Mouse (Mus musculus) spleen, adult 18-20 months (tissue): ENCODE data around the gene Nphp4.

Experiments used
- DNase-seq, 2 experiments: peaks; one replicate each; pipeline ENCODE4 v3.0.0; 2022; ENCODE audit warnings: mixed read lengths in 2 of 2

Gene Nphp4

DNA sequence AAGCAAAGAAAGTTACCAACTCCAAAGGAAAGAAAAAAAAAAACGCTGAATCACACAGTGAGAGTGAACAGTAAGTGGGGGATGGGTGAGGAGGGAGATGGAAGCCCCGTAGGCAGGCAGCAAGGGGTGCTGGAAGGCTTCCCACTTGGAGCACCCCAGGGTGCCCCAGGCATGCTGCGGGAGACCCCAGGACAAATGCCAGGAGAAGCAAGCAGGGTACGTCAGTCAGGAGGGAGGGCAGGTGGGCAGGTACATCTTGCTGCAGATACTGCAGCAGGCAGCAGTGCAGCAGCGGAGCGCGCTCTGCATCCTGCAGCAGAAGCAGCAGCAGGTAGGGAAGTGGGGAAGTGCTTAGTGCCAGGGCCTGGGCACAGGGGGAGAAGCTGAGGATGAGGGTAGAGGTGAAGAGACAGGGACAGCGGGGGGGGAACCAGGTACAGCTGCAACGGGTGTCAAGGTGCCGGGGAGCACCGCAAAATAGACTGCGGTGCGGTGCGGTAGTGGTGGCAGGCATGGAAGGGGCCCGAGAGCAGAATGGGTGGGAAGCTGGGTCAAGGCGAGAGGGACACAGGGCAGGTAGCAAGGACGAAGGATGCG, at the start of gene Nphp4:
Gene Nphp4 (plus strand): TSS at position 280 of the 597 bp plus-strand sequence.
- DNase-seq: peak; percentile 7 to 8

DNA sequence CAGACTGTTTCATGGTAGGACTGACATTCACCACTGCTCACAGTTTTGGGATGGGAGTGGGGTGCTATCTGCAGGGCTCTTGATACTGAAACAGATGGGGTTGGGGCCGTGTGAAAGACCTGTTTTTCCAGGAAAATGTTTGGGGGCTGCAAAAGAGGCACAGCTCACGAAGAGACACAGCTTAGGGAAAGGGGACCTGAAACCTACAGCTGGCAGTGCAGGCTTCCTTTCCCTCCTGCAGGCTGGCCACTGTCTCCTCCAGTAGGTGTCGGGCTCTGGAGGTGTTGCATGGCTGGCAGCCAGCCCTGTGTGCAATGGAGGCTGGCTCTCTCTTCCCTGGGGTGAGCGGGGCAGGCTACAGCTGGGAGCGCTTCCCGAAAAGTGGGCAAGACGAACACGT, 48.2 kb upstream of the Nphp4 start:
- DNase-seq: peak in 1 of 2 experiments; percentile 22

- peak in 1 of 2 experiments; percentile 45 for DNase-seq
Observed at GRCm38 (mm10) chr4:152432308-152432707, 44.2 kb upstream of the Nphp4 start.

GRCm38 (mm10) chr4:152434836-152435235, 41.7 kb upstream of the Nphp4 start:
- DNase-seq: peak; percentile 38 to 72

- peak; percentile 29 to 68 for DNase-seq
Observed at GRCm38 (mm10) chr4:152435255-152435654, 41.3 kb upstream of the Nphp4 start.

- no peak for DNase-seq
Observed at GRCm38 (mm10) chr4:152440882-152441281, 35.6 kb upstream of the Nphp4 start.

DNA sequence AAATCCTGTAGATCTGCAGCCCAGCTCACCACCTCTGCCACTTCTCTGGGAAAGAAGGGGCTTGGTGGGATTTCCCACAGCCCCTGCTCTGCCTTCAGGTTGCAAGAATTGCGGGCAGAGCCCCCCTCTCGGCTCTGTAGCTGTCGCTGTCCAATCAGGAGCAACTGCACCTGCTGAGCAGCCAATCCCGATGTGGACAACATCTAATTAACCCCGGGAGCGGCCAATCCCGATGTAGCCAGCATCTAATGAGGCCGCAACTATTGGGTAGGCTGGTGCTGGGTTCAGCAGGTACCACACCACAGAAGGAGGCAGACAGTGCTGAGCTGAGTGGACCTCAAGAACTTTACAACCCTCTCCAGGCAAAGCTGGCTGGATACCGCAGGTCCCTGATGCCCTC, 35.0 kb upstream of the Nphp4 start:
- no peak for DNase-seq

GRCm38 (mm10) chr4:152446178-152446577, 30.3 kb upstream of the Nphp4 start:
- DNase-seq: peak; percentile 60 to 64

GRCm38 (mm10) chr4:152447731-152448665, 28.5 kb upstream of the Nphp4 start:
- no peak for DNase-seq

DNA sequence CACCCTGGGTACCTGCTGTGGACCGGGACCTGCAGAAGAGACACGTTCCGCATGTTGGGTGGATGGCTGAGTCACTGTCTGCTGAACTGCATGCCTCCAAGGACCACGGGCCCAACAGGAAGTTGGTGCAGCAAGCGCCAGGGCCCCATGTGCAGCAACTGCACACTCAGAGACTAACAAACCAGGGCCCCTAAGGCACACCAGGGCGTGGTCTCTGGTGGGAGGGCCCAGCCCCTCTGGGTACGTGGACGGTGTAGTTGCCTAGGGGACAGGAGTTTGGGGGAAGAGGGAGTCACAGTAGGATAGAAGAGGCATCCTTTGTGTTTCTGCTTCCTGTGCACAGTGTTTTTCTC, 27.9 kb upstream of the Nphp4 start:
- DNase-seq: peak; percentile 65

DNA sequence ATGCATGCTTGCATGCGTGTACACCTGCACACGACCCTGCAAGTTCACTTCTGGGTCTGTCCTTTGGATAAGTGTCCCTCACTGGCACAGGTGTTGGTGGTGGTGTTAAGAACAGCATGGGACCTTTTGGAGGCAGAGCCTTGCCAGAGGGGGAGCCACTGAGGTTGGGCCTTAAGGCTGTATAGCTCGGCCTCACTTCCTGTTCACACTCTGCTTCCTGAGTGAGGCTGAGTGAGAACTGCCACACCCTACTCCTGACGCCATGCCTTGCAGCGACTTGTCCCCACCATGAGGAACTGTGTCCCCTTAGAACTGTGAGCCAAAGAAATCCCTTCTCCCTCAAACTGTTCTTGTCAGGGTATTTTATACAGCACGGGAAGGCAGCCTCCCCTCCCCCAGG, 25.1 kb upstream of the Nphp4 start:
- no peak for DNase-seq

- DNase-seq: no peak
Observed at GRCm38 (mm10) chr4:152453079-152453478, 23.4 kb upstream of the Nphp4 start.

GRCm38 (mm10) chr4:152454153-152454552, 22.4 kb upstream of the Nphp4 start:
- DNase-seq: no peak

DNA sequence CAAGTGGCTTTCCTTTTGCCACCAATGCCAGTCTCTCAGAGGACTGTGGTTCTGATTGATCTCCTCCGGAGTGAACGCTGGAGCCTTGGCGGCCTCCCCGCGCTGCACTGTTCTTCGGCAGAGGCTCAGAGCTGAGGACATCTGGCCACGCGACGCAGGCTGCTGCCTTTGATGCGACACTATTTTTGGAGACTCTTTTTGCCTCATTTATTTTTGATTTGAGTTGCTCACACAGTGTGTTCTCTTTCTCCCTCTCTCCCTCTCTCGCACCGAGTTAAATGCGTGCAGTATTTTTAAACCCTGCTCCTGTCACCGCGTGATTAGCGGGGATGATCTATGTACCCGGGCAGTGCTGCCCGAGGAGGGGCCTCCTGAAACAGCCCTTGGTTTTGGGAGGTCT, 19.9 kb upstream of the Nphp4 start:
- no peak for DNase-seq

GRCm38 (mm10) chr4:152457673-152458072, 18.8 kb upstream of the Nphp4 start:
- DNase-seq: no peak

- no peak for DNase-seq
Observed at GRCm38 (mm10) chr4:152462516-152462915, 14.0 kb upstream of the Nphp4 start.

DNA sequence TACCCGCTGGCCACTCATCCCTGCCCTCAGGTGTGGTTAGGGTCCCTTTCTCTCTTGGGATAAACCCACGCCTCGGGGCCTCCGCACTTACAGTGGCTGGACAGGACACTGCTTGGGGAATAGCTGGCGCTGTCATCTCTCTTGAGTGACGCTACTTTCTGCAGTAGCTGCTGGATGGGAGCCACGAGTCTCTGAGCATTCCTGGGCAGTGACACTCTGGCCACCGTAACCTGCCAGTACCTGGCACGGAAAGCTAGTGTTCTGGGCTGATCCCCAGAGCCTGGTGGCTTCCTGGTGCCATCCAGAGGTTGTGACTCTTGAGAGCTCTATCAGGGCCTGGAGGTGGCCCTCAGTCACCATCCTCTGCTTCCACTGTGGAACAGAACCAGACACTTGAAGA, 13.4 kb upstream of the Nphp4 start:
- DNase-seq: no peak

- no peak for DNase-seq
Observed at GRCm38 (mm10) chr4:152465116-152465515, 11.4 kb upstream of the Nphp4 start.

DNA sequence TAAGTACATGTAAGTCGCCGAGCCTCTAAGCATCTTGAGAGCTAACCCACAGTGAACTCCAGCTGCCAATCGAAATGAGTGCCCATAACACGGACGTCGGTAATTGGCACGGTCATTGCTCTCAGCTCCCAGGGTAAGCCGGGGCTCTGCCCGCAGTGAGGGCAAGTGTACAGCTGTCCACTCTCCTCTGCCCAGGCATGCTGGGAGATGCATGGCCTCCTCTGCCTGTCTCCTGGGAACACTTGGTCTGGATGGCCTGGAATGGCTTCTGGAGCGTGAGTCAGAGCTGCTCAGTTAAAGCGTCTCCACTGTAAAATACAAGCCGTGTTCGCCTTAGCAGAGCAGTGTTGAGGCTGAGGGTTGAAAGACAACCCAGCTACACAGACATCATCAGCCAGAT, 9.9 kb upstream of the Nphp4 start:
- DNase-seq: no peak

DNA sequence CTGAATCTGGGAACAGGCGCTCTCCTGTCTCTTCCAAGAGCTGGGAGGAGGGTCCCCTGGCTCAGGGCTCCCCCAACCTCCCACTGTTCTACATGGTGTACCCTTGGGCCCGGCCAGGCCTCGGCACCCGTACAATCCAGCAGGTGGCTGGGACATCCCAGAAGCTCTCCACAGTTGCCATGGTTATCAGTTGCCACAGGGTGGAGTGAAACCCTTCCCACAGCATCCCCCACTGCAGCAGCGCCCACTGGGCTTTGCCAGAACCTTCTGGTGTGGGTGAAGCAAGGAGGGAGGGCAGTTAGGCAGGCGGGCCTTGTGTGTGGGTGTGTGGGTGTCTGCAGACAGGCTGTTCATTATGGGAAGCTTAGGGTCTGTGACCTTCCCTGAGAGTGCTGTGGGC, 8.6 kb upstream of the Nphp4 start:
- no peak for DNase-seq

GRCm38 (mm10) chr4:152475941-152476340, 565 bp upstream of the Nphp4 start:
- DNase-seq: no peak

- DNase-seq: no peak
Observed at GRCm38 (mm10) chr4:152477106-152477465, 580 bp downstream of the Nphp4 start.

GRCm38 (mm10) chr4:152477466-152478223, 1.1 kb downstream of the Nphp4 start, which contains the start of gene Kcnab2:
TSS of gene Kcnab2 (minus strand) at chr4:152477871.
- DNase-seq: peak; percentile 98 to 99

DNA sequence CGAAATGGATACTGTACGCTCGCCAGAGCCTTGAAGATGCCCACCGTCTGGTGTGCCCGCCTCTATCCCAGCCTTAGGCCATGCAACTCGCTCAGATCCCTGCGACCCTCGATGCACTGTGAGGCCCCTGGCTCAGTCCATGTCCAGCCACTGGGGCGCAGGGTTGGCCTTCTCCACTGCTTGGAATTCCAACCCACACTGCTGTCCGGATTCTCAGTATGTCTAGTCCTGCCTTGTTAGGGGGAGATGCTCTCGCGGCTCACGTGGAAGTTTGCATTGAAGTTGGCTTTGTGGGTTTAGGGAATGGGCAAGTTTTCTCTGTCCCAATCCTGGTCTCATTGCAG, 1.7 kb downstream of the Nphp4 start:
- no peak for DNase-seq
